In the genomic region with DNA sequence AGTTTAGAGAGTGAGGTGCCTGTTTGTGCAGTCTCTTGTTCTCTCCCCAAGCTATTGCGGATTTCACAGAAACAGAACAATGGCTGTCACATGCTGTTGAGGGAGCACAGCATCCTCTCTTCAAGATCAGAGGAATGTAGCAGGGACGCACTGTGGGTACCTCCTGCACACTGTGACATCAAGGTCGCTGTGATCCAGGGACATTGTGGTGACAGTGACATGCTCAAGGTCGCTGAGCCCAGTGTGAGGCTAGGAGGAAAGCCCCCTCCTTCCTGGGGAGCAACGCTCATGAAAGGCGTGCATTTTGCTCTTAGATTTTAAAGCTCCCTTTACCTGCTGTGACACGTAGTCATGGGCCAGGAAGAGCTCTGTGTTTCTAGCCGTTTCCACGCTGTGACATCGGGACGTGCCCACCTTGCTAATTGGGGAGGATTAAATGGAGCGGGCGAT, we compare ENCODE assay signal across 9 mouse cellular contexts.
DNase-seq lines count a peak whose midpoint lies in the region; ATAC-seq and TF ChIP-seq lines count a peak whose summit lies in the region.
"Had no signal": no experiment of that assay in that cellular context is flagged by ENCODE, and none has a peak within 500 bp of the region (broad histone marks: within the 10 kb centered on the region; RNA-seq: fewer than 3 reads in every experiment).

No protein-coding gene starts in this region.

- no peak for TF ChIP-seq CTCF in left cerebral cortex, adult 2 months (IDR thresholded peaks at IDR 0.05)

- ATAC-seq in embryonic facial prominence, embryonic 12.5 days (ENCODE audit: insufficient number of reproducible peaks, insufficient read depth, low FRiP score, low TSS enrichment): no peak
- peak; percentile 24; the same call in 1 of the 2 replicates for ATAC-seq in hindbrain, embryonic 12.5 days (ENCODE audit: low FRiP score)
- ATAC-seq in neural tube, embryonic 12.5 days (ENCODE audit: low FRiP score, low read depth): peak; percentile 3; the same call in 1 of the 2 replicates

- H3K9me3 ChIP-seq in embryonic facial prominence, embryonic 12.5 days: no peaks in the 10 kb centered on the region
- no peaks in the 10 kb centered on the region for H3K9me3 ChIP-seq in hindbrain, embryonic 12.5 days (replicated peaks)
- H3K9me3 ChIP-seq in neural tube, embryonic 12.5 days: no peaks in the 10 kb centered on the region

- H3K4me1 ChIP-seq in embryonic facial prominence, embryonic 12.5 days: peaks cover 17% of the 10 kb centered on the region
- H3K4me1 ChIP-seq in hindbrain, embryonic 12.5 days: peaks cover 25% of the 10 kb centered on the region
- H3K4me1 ChIP-seq in neural tube, embryonic 12.5 days: peaks cover 21% of the 10 kb centered on the region

- H3K27ac ChIP-seq in left cerebral cortex, adult 2 months: peak overlapping the region; percentile 75
- H3K27ac ChIP-seq in embryonic facial prominence, embryonic 12.5 days: peak overlapping the region; percentile 42; the same call in 1 of the 2 replicates
- peak overlapping the region; percentile 86 for H3K27ac ChIP-seq in hindbrain, embryonic 12.5 days
- peak overlapping the region; percentile 89 for H3K27ac ChIP-seq in neural tube, embryonic 12.5 days

- peak overlapping the region; percentile 44; the same call in 1 of the 2 replicates for H3K9ac ChIP-seq in embryonic facial prominence, embryonic 12.5 days
- peak overlapping the region; percentile 9; the same call in 1 of the 2 replicates for H3K9ac ChIP-seq in hindbrain, embryonic 12.5 days
- peak overlapping the region; percentile 33; the same call in 1 of the 2 replicates for H3K9ac ChIP-seq in neural tube, embryonic 12.5 days

- intact Hi-C loops in left cerebral cortex, adult 2 months (cut with DNase I): loop anchor here (5.0 kb wide), 1 partner anchor 253 kb away; no protein-coding TSS in a partner anchor

- H3K36me3 ChIP-seq in embryonic facial prominence, embryonic 12.5 days: no peaks in the 10 kb centered on the region
- no peaks in the 10 kb centered on the region for H3K36me3 ChIP-seq in hindbrain, embryonic 12.5 days
- H3K36me3 ChIP-seq in neural tube, embryonic 12.5 days: no peaks in the 10 kb centered on the region

- peaks cover 6% of the 10 kb centered on the region; the same call in 1 of the 2 replicates for H3K27me3 ChIP-seq in embryonic facial prominence, embryonic 12.5 days
- H3K27me3 ChIP-seq in hindbrain, embryonic 12.5 days: no peaks in the 10 kb centered on the region
- H3K27me3 ChIP-seq in neural tube, embryonic 12.5 days (replicated peaks): no peaks in the 10 kb centered on the region

- peak overlapping the region; percentile 40 for H3K4me2 ChIP-seq in embryonic facial prominence, embryonic 12.5 days (replicated peaks)
- peak overlapping the region; percentile 41 for H3K4me2 ChIP-seq in hindbrain, embryonic 12.5 days (replicated peaks)
- H3K4me2 ChIP-seq in neural tube, embryonic 12.5 days (replicated peaks): peak overlapping the region; percentile 50

- WGBS in embryonic facial prominence, embryonic 12.5 days: 5% methylated on average over 13 of the region's 13 CpGs
- 6% methylated on average over 13 of the region's 13 CpGs for WGBS in hindbrain, embryonic 12.5 days
- WGBS in neural tube, embryonic 12.5 days: 5% methylated on average over 13 of the region's 13 CpGs

- DNase-seq in left cerebral cortex, adult 2 months (ENCODE audit: extremely low spot score in 1 of 2, low spot score in 2 of 2): no peak
- DNase-seq in left cerebral cortex, adult 8-10 months (ENCODE audit: low spot score in 2 of 2): no peak
- no peak for DNase-seq in gastrocnemius, postnatal 25 days
- DNase-seq in testis, postnatal 14 days (ENCODE audit: low spot score): no peak
- DNase-seq: kidney, postnatal 25 days had no signal

- no peak overlapping the region for H3K4me3 ChIP-seq in left cerebral cortex, adult 2 months
- H3K4me3 ChIP-seq in embryonic facial prominence, embryonic 12.5 days: 0 out of 2 replicates have a peak overlapping the region, but pooled peaks have one; percentile 7
- H3K4me3 ChIP-seq in hindbrain, embryonic 12.5 days: no peak overlapping the region
- H3K4me3 ChIP-seq in neural tube, embryonic 12.5 days: no peak overlapping the region
- H3K4me3 ChIP-seq: myocyte had no signal
